ENCODE assay signal across 8 mouse cellular contexts in genomic region chr6:53217234-53218015, GRCm38 (mm10).
A peak's percentile ranks its signal among the peaks of the same experiment; 100 is the strongest.
DNase-seq lines count a peak whose midpoint lies in the region.
"Had no signal": no experiment of that assay in that cellular context is flagged by ENCODE, and none has a peak within 500 bp of the region (broad histone marks: within the 10 kb centered on the region; RNA-seq: fewer than 3 reads in every experiment).

No protein-coding gene starts in this region.

- no peaks in the 10 kb centered on the region for H3K27me3 ChIP-seq in limb, embryonic 10.5 days (ENCODE audit: low read depth, poor library complexity, severe bottlenecking)
- H3K27me3 ChIP-seq: embryonic facial prominence, embryonic 15.5 days had no signal

- H3K4me1 ChIP-seq in limb, embryonic 10.5 days: peaks cover 16% of the 10 kb centered on the region

- H3K36me3 ChIP-seq in limb, embryonic 10.5 days: no peaks in the 10 kb centered on the region
- H3K36me3 ChIP-seq: embryonic facial prominence, embryonic 15.5 days had no signal

- H3K9me3 ChIP-seq in limb, embryonic 10.5 days (replicated peaks): no peaks in the 10 kb centered on the region
- H3K9me3 ChIP-seq: embryonic facial prominence, embryonic 15.5 days had no signal

- peak; percentile 35 for DNase-seq in ovary, postnatal 14 days (ENCODE audit: low spot score)
- no peak for DNase-seq in ovary, postnatal 10 days (ENCODE audit: low spot score)
- peak; percentile 28 to 81 for DNase-seq in adrenal gland, adult (ENCODE audit: inconsistent age in 2 of 2, low spot score in 1 of 2)
- peak; percentile 62 for DNase-seq in cerebellum, adult 8-10 months
- peak; percentile 11 for DNase-seq in heart, adult 8-10 months (ENCODE audit: low spot score)
- peak; percentile 57 for DNase-seq in limb, embryonic 10.5 days (ENCODE audit: low spot score)
- peak; percentile 59 for DNase-seq in right cerebral cortex, postnatal 14 days

- no peak overlapping the region for H3K27ac ChIP-seq in limb, embryonic 10.5 days

- WGBS in limb, embryonic 10.5 days: 57% methylated on average over 10 of the region's 10 CpGs

- H3K4me3 ChIP-seq in limb, embryonic 10.5 days: no peak overlapping the region
- H3K4me3 ChIP-seq: embryonic facial prominence, embryonic 15.5 days had no signal
